Mouse (Mus musculus) neutrophil, adult 5-6 weeks (primary cell): ENCODE measurements around the gene Olfr1395. TPM values are rescaled to one million over a fixed set of nuclear protein-coding genes. Genes with fewer than 3 reads are reported as not detected.

Source experiments
- ATAC-seq: fragments of 151-379, 151-347 bp; 2 replicates; pipeline ENCODE4 v1.8.0; 2017; ENCODE audit warnings: mild to moderate bottlenecking, moderate TSS enrichment; ENCODE audit not compliant: insufficient number of reproducible peaks, poor library complexity, low FRiP score, severe bottlenecking; ENCODE audit errors: extremely low read depth
- total RNA-seq: library from RNA; stranded (forward); fragments of 200-1000 nt; gene quantifications from 2 replicates; pipeline ENCODE4 v1.2.3, GENCODE M21; 2017

The Olfr1395 gene
- not detected in 2 replicates for total RNA-seq

GRCm38 (mm10) chr11:49141974-49142373 lies at the start of gene Olfr1395:
TSS of gene Olfr1395 (plus strand) at chr11:49142274.
- ATAC-seq = no peak

GRCm38 (mm10) chr11:49092786-49093185 lies 49.3 kb upstream of the Olfr1395 start:
- no peak for ATAC-seq

- ATAC-seq = peak; percentile 46; the same call in 1 of the 2 replicates
Observed at GRCm38 (mm10) chr11:49093861-49094660, 48.0 kb upstream of the Olfr1395 start.

GRCm38 (mm10) chr11:49095367-49095766 lies 46.7 kb upstream of the Olfr1395 start:
- no peak for ATAC-seq

GRCm38 (mm10) chr11:49100409-49100808 lies 41.7 kb upstream of the Olfr1395 start:
- peak; percentile 45; the same call in 1 of the 2 replicates for ATAC-seq

- ATAC-seq = peak; percentile 25; the same call in 1 of the 2 replicates
Observed at GRCm38 (mm10) chr11:49101500-49101899, 40.6 kb upstream of the Olfr1395 start.

- peak; percentile 82 for ATAC-seq
Observed at GRCm38 (mm10) chr11:49103047-49103693, 38.9 kb upstream of the Olfr1395 start.

- ATAC-seq = no peak
Observed at GRCm38 (mm10) chr11:49105752-49106151, 36.3 kb upstream of the Olfr1395 start.

GRCm38 (mm10) chr11:49107650-49108537 lies 34.2 kb upstream of the Olfr1395 start:
- ATAC-seq = no peak

- ATAC-seq = peak; percentile 67
Observed at GRCm38 (mm10) chr11:49108833-49109232, 33.2 kb upstream of the Olfr1395 start.

GRCm38 (mm10) chr11:49111000-49111399 lies 31.1 kb upstream of the Olfr1395 start:
- no peak for ATAC-seq

GRCm38 (mm10) chr11:49112624-49113219 lies 29.4 kb upstream of the Olfr1395 start:
- ATAC-seq = no peak

- ATAC-seq = no peak
Observed at GRCm38 (mm10) chr11:49114158-49114557, 27.9 kb upstream of the Olfr1395 start.

- no peak for ATAC-seq
Observed at GRCm38 (mm10) chr11:49114774-49115173, 27.3 kb upstream of the Olfr1395 start, which contains the start of gene Olfr1396. TSS of gene Olfr1396 (minus strand) at chr11:49114874.

- ATAC-seq = no peak
Observed at GRCm38 (mm10) chr11:49119635-49120034, 22.4 kb upstream of the Olfr1395 start.

GRCm38 (mm10) chr11:49124169-49124568 lies 17.9 kb upstream of the Olfr1395 start:
- no peak for ATAC-seq

- ATAC-seq = no peak
Observed at GRCm38 (mm10) chr11:49154077-49154476, 12.0 kb downstream of the Olfr1395 start, which contains the start of gene Olfr1394. TSS of gene Olfr1394 (plus strand) at chr11:49154377.
